ENCODE assay signal across 8 mouse cellular contexts in genomic region chr3:122047921-122048861, GRCm38 (mm10). TPM values are rescaled to one million over a fixed set of nuclear protein-coding genes. Genes with fewer than 3 reads are reported as not detected.
DNase-seq lines count a peak whose midpoint lies in the region; ATAC-seq and TF ChIP-seq lines count a peak whose summit lies in the region.

No protein-coding gene starts in this region.

- H3K9me3 ChIP-seq in ES-E14 (ENCODE audit: control insufficient read depth, insufficient read depth, low read depth, low read length), result no peaks in the 10 kb centered on the region
- H3K9me3 ChIP-seq in hindbrain, embryonic 15.5 days, result no peaks in the 10 kb centered on the region

- no peaks in the 10 kb centered on the region for H3K36me3 ChIP-seq in ES-E14 (ENCODE audit: control insufficient read depth, insufficient read depth, low read length, poor library complexity, severe bottlenecking)
- no peaks in the 10 kb centered on the region for H3K36me3 ChIP-seq in hindbrain, embryonic 15.5 days

- 0 out of 2 replicates have a peak overlapping the region, but pooled peaks have one; percentile 5 for H3K4me2 ChIP-seq in hindbrain, embryonic 15.5 days

- in situ Hi-C loops in ES-E14 (cut with MboI; ENCODE audit: low sequenced_read_pairs in 2 of 2, unreplicated experiment in 2 of 2), result no loop called here

- peak; percentile 68 for ATAC-seq in hindbrain, embryonic 15.5 days (ENCODE audit: low FRiP score, low read depth)

- DNase-seq in ES-E14 (ENCODE audit: low read depth, low spot score), result peak; percentile 29
- DNase-seq in cerebellum, postnatal 14 days, result peak; percentile 79 to 87
- peak; percentile 55 to 68 for DNase-seq in frontal cortex, postnatal 36 days (ENCODE audit: low spot score in 2 of 2)
- DNase-seq in layer of hippocampus, postnatal 25 days (ENCODE audit: extremely low spot score in 1 of 2, low spot score in 1 of 2), result peak; percentile 51 to 73
- DNase-seq in lung, postnatal 36 days, result peak; percentile 67
- peak; percentile 51 for DNase-seq in right cerebral cortex, postnatal 25 days
- DNase-seq in B cell, adult 2 months, result no peak

- H3K4me1 ChIP-seq in ES-E14 (ENCODE audit: control insufficient read depth in 2 of 2, insufficient read depth in 2 of 2, low read length in 2 of 2, poor library complexity in 1 of 2), result peaks cover 4 to 28% of the 10 kb centered on the region in 2 experiments; a peak in 3 of 4 replicates
- peaks cover 52% of the 10 kb centered on the region for H3K4me1 ChIP-seq in hindbrain, embryonic 15.5 days (replicated peaks)

- peak overlapping the region in 1 of 2 experiments; percentile 16; a peak in 2 of 4 replicates for H3K4me3 ChIP-seq in ES-E14 (ENCODE audit: insufficient read depth in 1 of 2, low read depth in 1 of 2, low read length in 2 of 2, poor library complexity in 1 of 2, severe bottlenecking in 1 of 2)
- no peak overlapping the region for H3K4me3 ChIP-seq in hindbrain, embryonic 15.5 days

- H3K9ac ChIP-seq in ES-E14 (ENCODE audit: insufficient read depth, low read depth, low read length, poor library complexity, severe bottlenecking), result peak overlapping the region; percentile 47; the same call in 1 of the 2 replicates
- no peak overlapping the region for H3K9ac ChIP-seq in hindbrain, embryonic 15.5 days

- peaks cover 5% of the 10 kb centered on the region; the same call in 1 of the 2 replicates for H3K27me3 ChIP-seq in hindbrain, embryonic 15.5 days

- H3K27ac ChIP-seq in ES-E14 (ENCODE audit: insufficient read depth, low read depth, low read length, poor library complexity, severe bottlenecking), result peak overlapping the region; percentile 52; the same call in 1 of the 2 replicates
- peak overlapping the region; percentile 13; the same call in 1 of the 2 replicates for H3K27ac ChIP-seq in hindbrain, embryonic 15.5 days (replicated peaks)

- 14% methylated on average over 17 of the region's 17 CpGs for WGBS in hindbrain, embryonic 15.5 days

TF ChIP-seq in ES-E14, 5 proteins besides CTCF, POLR2A, EP300 and RAD21:
- TF ChIP-seq ZNF384 (IDR thresholded peaks at IDR 0.05; ENCODE audit: low read depth, low read length) (no peak), ZC3H11A (IDR thresholded peaks at IDR 0.05; ENCODE audit: borderline replicate concordance, low read depth, low read length) (no peak), CHD2 (IDR thresholded peaks at IDR 0.05; ENCODE audit: low read depth, low read length) (no peak), HCFC1 (IDR thresholded peaks at IDR 0.05; ENCODE audit: borderline replicate concordance, insufficient read depth, low read length) (no peak), MAFK (IDR thresholded peaks at IDR 0.05; ENCODE audit: insufficient read depth, low read depth, low read length) (no peak)

RNA-seq across cellular contexts. Expression of gene Abca4, which starts 3.9 kb away (rescaled TPM):
- 1.4 and 2.3 TPM in 2 replicates for total RNA-seq in ES-E14 (2012; rRNA removed)
- 2.5 and 3.3 TPM in 2 replicates for polyA plus RNA-seq in hindbrain, embryonic 15.5 days (2015; fragmentation: Nextera tagmentation; extraction: Ambion mirVana)
- total RNA-seq in layer of hippocampus, postnatal 25 days (2021), result 1 to 10 TPM in 1 of 2 experiments, under 1 TPM in 1; 0.98 to 2.3 TPM

Comparison
In these comparisons a context has a peak if more than half of its experiments do, and no peak if none do; other contexts are left out.
1. DNase-seq: peak in ES-E14 (single experiment), cerebellum, postnatal 14 days (2 of 2), frontal cortex, postnatal 36 days (2 of 2), layer of hippocampus, postnatal 25 days (2 of 2), lung, postnatal 36 days (single experiment) and right cerebral cortex, postnatal 25 days (single experiment); none in B cell, adult 2 months (0 of 2).